24 mouse cellular contexts compared by ENCODE assay signal in the genomic region with DNA sequence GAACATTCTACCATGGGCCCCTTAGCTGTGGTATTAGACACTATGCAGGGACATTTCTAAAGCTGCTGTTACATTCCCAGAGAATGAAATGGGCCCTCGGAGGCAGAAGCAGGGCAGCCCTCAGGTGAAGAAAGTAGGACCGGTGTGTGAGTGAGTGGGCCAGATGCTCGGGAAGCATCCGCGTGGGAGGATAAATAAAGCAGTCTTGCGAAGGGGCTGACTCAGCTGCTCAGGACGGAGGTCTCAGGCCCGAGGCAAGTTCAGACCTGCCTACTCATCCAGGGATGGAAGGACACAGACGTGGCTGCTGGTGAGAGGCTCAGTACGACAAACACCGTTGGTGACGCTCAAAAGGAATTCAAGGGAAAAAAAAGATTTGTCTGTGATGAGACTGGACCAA. TPM values are rescaled to one million over a fixed set of nuclear protein-coding genes. Genes with fewer than 3 reads are reported as not detected.
DNase-seq lines count a peak whose midpoint lies in the region; ATAC-seq and TF ChIP-seq lines count a peak whose summit lies in the region.
"Had no signal": no experiment of that assay in that cellular context is flagged by ENCODE, and none has a peak within 500 bp of the region (broad histone marks: within the 10 kb centered on the region; RNA-seq: fewer than 3 reads in every experiment).

No protein-coding gene starts in this region.

- H3K9ac ChIP-seq in forebrain, embryonic 12.5 days = no peak overlapping the region
- H3K9ac ChIP-seq: embryonic facial prominence, embryonic 15.5 days; forebrain, embryonic 15.5 days; heart, embryonic 13.5 days; hindbrain, embryonic 12.5 days; hindbrain, embryonic 15.5 days had no signal

- H3K27ac ChIP-seq in embryonic facial prominence, embryonic 10.5 days (replicated peaks) = no peak overlapping the region
- H3K27ac ChIP-seq in cerebellum, adult 2 months (ENCODE audit: insufficient read depth, low read length) = no peak overlapping the region
- no peak overlapping the region for H3K27ac ChIP-seq in forebrain, embryonic 12.5 days
- H3K27ac ChIP-seq: embryonic facial prominence, embryonic 15.5 days; forebrain, embryonic 15.5 days; heart, adult 2 months; heart, embryonic 10.5 days; heart, embryonic 13.5 days; hindbrain, embryonic 12.5 days; hindbrain, embryonic 15.5 days had no signal

- no peak overlapping the region for H3K4me3 ChIP-seq in embryonic facial prominence, embryonic 10.5 days
- no peak overlapping the region for H3K4me3 ChIP-seq in cerebellum, adult 2 months (replicated peaks; ENCODE audit: insufficient read depth, low read depth, low read length)
- H3K4me3 ChIP-seq in forebrain, embryonic 12.5 days (replicated peaks) = no peak overlapping the region
- H3K4me3 ChIP-seq: embryonic facial prominence, embryonic 15.5 days; forebrain, embryonic 15.5 days; heart, adult 2 months; heart, embryonic 10.5 days; heart, embryonic 13.5 days; hindbrain, embryonic 12.5 days; hindbrain, embryonic 15.5 days had no signal

- no peaks in the 10 kb centered on the region for H3K9me3 ChIP-seq in embryonic facial prominence, embryonic 10.5 days
- no peaks in the 10 kb centered on the region for H3K9me3 ChIP-seq in forebrain, embryonic 12.5 days
- H3K9me3 ChIP-seq: embryonic facial prominence, embryonic 15.5 days; forebrain, embryonic 15.5 days; heart, embryonic 10.5 days; heart, embryonic 13.5 days; hindbrain, embryonic 12.5 days; hindbrain, embryonic 15.5 days had no signal

- no peak for TF ChIP-seq POLR2A in cerebellum, adult 2 months (IDR thresholded peaks at IDR 0.05; ENCODE audit: borderline replicate concordance, insufficient read depth, low read length)

- 64% methylated on average over 12 of the region's 12 CpGs for WGBS in embryonic facial prominence, embryonic 10.5 days
- 80% methylated on average over 12 of the region's 12 CpGs for WGBS in cerebellum, adult 2 months
- WGBS in forebrain, embryonic 12.5 days = 85% methylated on average over 12 of the region's 12 CpGs

- no peak for TF ChIP-seq CTCF in cerebellum, adult 2 months (IDR thresholded peaks at IDR 0.05; ENCODE audit: borderline replicate concordance, insufficient read depth, low read depth, low read length)

- H3K4me2 ChIP-seq in forebrain, embryonic 12.5 days = no peak overlapping the region
- H3K4me2 ChIP-seq: embryonic facial prominence, embryonic 15.5 days; forebrain, embryonic 15.5 days; heart, embryonic 13.5 days; hindbrain, embryonic 12.5 days; hindbrain, embryonic 15.5 days had no signal

- peaks cover 9% of the 10 kb centered on the region for H3K36me3 ChIP-seq in embryonic facial prominence, embryonic 10.5 days (replicated peaks)
- H3K36me3 ChIP-seq in forebrain, embryonic 12.5 days (replicated peaks) = no peaks in the 10 kb centered on the region
- H3K36me3 ChIP-seq: forebrain, embryonic 15.5 days; heart, embryonic 10.5 days; heart, embryonic 13.5 days; hindbrain, embryonic 12.5 days; hindbrain, embryonic 15.5 days had no signal

- no peaks in the 10 kb centered on the region for H3K27me3 ChIP-seq in embryonic facial prominence, embryonic 10.5 days (replicated peaks; ENCODE audit: low read depth, poor library complexity, severe bottlenecking)
- H3K27me3 ChIP-seq in cerebellum, adult 2 months (ENCODE audit: control insufficient read depth, insufficient read depth, low read length) = no peaks in the 10 kb centered on the region
- no peaks in the 10 kb centered on the region for H3K27me3 ChIP-seq in forebrain, embryonic 12.5 days
- H3K27me3 ChIP-seq: embryonic facial prominence, embryonic 15.5 days; forebrain, embryonic 15.5 days; hindbrain, embryonic 12.5 days; hindbrain, embryonic 15.5 days had no signal

- ATAC-seq in frontal cortex, adult (ENCODE audit: low TSS enrichment) = peak; percentile 52; the same call in 1 of the 2 replicates
- ATAC-seq in forebrain, embryonic 12.5 days (ENCODE audit: low FRiP score) = no peak
- ATAC-seq: forebrain, embryonic 15.5 days; intestine, postnatal 0 days had no signal

- peaks cover 53% of the 10 kb centered on the region for H3K4me1 ChIP-seq in embryonic facial prominence, embryonic 10.5 days
- no peaks in the 10 kb centered on the region for H3K4me1 ChIP-seq in cerebellum, adult 2 months (ENCODE audit: control insufficient read depth, insufficient read depth, low read length)
- peaks cover 11% of the 10 kb centered on the region for H3K4me1 ChIP-seq in forebrain, embryonic 12.5 days

- DNase-seq in frontal cortex, postnatal 36 days (ENCODE audit: low spot score in 2 of 2) = no peak
- DNase-seq in urinary bladder, postnatal 14 days (ENCODE audit: low spot score) = peak; percentile 31
- DNase-seq in urinary bladder, adult 2 months (ENCODE audit: low spot score) = no peak
- peak; percentile 41 for DNase-seq in embryonic facial prominence, embryonic 10.5 days (ENCODE audit: low spot score)
- DNase-seq in cerebellum, adult 2 months = no peak
- DNase-seq in adipocyte (ENCODE audit: low spot score) = no peak
- DNase-seq: adrenal gland, adult 2 months; adrenal gland, postnatal 14 days; cerebellum, adult 11 months; cerebellum, adult 8-10 months; cerebellum, postnatal 10 days; cerebellum, postnatal 36 days; embryo, embryonic 11 days; gastrocnemius, postnatal 36 days; heart, adult 2 months had no signal

RNA-seq across cellular contexts. Expression of a gene that starts 12.1 kb away (rescaled TPM):
- polyA plus RNA-seq in urinary bladder, adult 2 months (2012; rRNA removed) = 20.0 and 22.4 TPM in 2 replicates
- 18.1 and 21.7 TPM in 2 replicates for polyA plus RNA-seq in embryonic facial prominence, embryonic 10.5 days (2016; fragmentation: Nextera tagmentation; extraction: Ambion mirVana)
- 24.3 and 31.8 TPM in 2 replicates for polyA plus RNA-seq in cerebellum, adult 2 months (2012; rRNA removed)
- 11.6 and 14.4 TPM in 2 replicates for polyA plus RNA-seq in forebrain, embryonic 12.5 days (2016; fragmentation: Nextera tagmentation; extraction: Ambion mirVana)

RNA-seq across cellular contexts. Expression of a gene that starts 12.2 kb away (rescaled TPM):
- polyA plus RNA-seq in urinary bladder, adult 2 months (2012; rRNA removed) = 17.3 and 19.1 TPM in 2 replicates
- polyA plus RNA-seq in embryonic facial prominence, embryonic 10.5 days (2016; fragmentation: Nextera tagmentation; extraction: Ambion mirVana) = 18.3 and 19.5 TPM in 2 replicates
- 39.8 and 40.1 TPM in 2 replicates for polyA plus RNA-seq in cerebellum, adult 2 months (2012; rRNA removed)
- polyA plus RNA-seq in forebrain, embryonic 12.5 days (2016; fragmentation: Nextera tagmentation; extraction: Ambion mirVana) = 23.6 and 28.1 TPM in 2 replicates

RNA-seq across cellular contexts. Expression of a gene that starts 20.3 kb away (rescaled TPM):
- 42.5 and 43.9 TPM in 2 replicates for polyA plus RNA-seq in urinary bladder, adult 2 months (2012; rRNA removed)
- 7.3 and 8.2 TPM in 2 replicates for polyA plus RNA-seq in embryonic facial prominence, embryonic 10.5 days (2016; fragmentation: Nextera tagmentation; extraction: Ambion mirVana)
- polyA plus RNA-seq in cerebellum, adult 2 months (2012; rRNA removed) = 6.4 and 7.7 TPM in 2 replicates
- polyA plus RNA-seq in forebrain, embryonic 12.5 days (2016; fragmentation: Nextera tagmentation; extraction: Ambion mirVana) = 2.7 and 3.3 TPM in 2 replicates

Comparison
In these comparisons a context has a peak if more than half of its experiments do, and no peak if none do; other contexts are left out.
1. DNase-seq: peak in urinary bladder, postnatal 14 days (single experiment) and embryonic facial prominence, embryonic 10.5 days (single experiment); none in frontal cortex, postnatal 36 days (0 of 2), urinary bladder, adult 2 months (single experiment), cerebellum, adult 2 months (0 of 2) and adipocyte (single experiment).